Mouse (Mus musculus): ENCODE measurements around the gene Trap1.

GRCm38 (mm10) chr16:4003489-4004398, 73.9 kb downstream of the Trap1 start, which contains the start of gene Slx4:
- TF ChIP-seq EP300 (optimal IDR thresholded peaks at IDR 0.05) (no peak), CTCF (IDR thresholded peaks at IDR 0.05; ENCODE audit: low read depth) (peak; percentile 69)

All from stomach, postnatal 0 days (tissue).